Mouse (Mus musculus) CH12.LX (cell line): ENCODE measurements around the gene Txlng.

Experiments
- CHD1 ChIP-seq: IDR thresholded peaks from 2 replicates; pipeline ENCODE4 v1.6.1; 2012; ENCODE audit warnings: low read depth, low read length, improper control_type of control experiment, inconsistent platforms
- EP300 ChIP-seq: IDR thresholded peaks from 2 replicates; pipeline ENCODE4 v1.6.1; 2011; ENCODE audit warnings: low read length, improper control_type of control experiment
- NELFE ChIP-seq: IDR thresholded peaks from 2 replicates; pipeline ENCODE4 v1.6.1; 2011; ENCODE audit warnings: low read depth, low read length, improper control_type of control experiment
- NRF1 ChIP-seq: IDR thresholded peaks from 2 replicates; pipeline ENCODE4 v1.6.1; 2014; ENCODE audit warnings: low read depth, mild to moderate bottlenecking, inconsistent platforms, low read length, improper control_type of control experiment, moderate library complexity
- POLR2A ChIP-seq: IDR thresholded peaks from 2 replicates; pipeline ENCODE4 v1.6.1; 2011; ENCODE audit warnings: low read depth, mild to moderate bottlenecking, improper control_type of control experiment, low read length
- POLR2AphosphoS2 ChIP-seq: IDR thresholded peaks from 2 replicates; pipeline ENCODE4 v1.6.1; 2011; ENCODE audit warnings: low read depth, low read length, improper control_type of control experiment
- UBTF ChIP-seq: IDR thresholded peaks from 2 replicates; pipeline ENCODE4 v1.6.1; 2012; ENCODE audit warnings: low read depth, mild to moderate bottlenecking, inconsistent platforms, low read length, improper control_type of control experiment, moderate library complexity

DNA sequence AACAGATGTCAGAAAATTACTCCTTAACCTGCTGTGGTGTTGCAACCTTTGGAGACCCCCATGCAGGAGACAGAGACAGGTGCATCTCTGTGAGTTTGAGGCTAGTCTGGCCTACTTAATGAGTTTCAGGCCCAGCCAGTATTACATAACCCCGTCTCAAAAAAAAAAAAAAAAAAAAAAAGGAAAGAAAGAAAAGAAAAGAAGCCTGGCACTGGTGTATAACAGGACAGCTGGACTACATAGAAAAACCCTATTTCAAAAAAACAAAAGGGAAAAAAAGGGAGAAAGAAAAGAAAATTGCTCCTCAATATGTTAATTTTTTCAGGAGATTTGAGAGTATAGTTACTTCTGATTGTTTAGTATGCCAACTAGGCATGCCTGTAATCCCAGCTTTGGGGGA is 1.8 kb upstream of the Txlng start:
- TF ChIP-seq UBTF: no peak
- no peak for TF ChIP-seq POLR2A
- no peak for TF ChIP-seq CHD1
- TF ChIP-seq NRF1: no peak
- TF ChIP-seq POLR2AphosphoS2: no peak
- TF ChIP-seq EP300: no peak
- no peak for TF ChIP-seq NELFE
